Mouse (Mus musculus) liver, embryonic 14.5 days (tissue): ENCODE measurements around the gene Dpp6. TPM values are rescaled to one million over a fixed set of nuclear protein-coding genes. Genes with fewer than 3 reads are reported as not detected.

ENCODE experiments used
- ATAC-seq: fragments of 200-750 bp; cut with Nextera tagmentation; 2 replicates; pipeline ENCODE4 v1.8.0; 2017; ENCODE audit warnings: moderate number of reproducible peaks, mild to moderate bottlenecking, moderate library complexity; ENCODE audit not compliant: insufficient read depth
- DNase-seq, 3 experiments: peaks; one replicate each; pipeline ENCODE4 v3.0.0-alpha.2; 2012 to 2013; ENCODE audit warnings: low read depth in 3 of 3, low spot score in 3 of 3
- H3K27ac ChIP-seq: fragments of 300-500 bp; sonication (generic); 2 replicates; pipeline ENCODE4 v1.5.1; 2014; ENCODE audit warnings: moderate library complexity, mild to moderate bottlenecking, control low read depth, inconsistent platforms
- H3K27me3 ChIP-seq: fragments of 300-500 bp; sonication (generic); 2 replicates; pipeline ENCODE4 v1.6.1; 2014; ENCODE audit warnings: mild to moderate bottlenecking, low read length, moderate library complexity; ENCODE audit not compliant: control insufficient read depth, insufficient read depth
- H3K36me3 ChIP-seq: fragments of 300-500 bp; sonication (generic); replicated peaks from 2 replicates; pipeline ENCODE4 v1.6.1; 2014; ENCODE audit warnings: low read depth; ENCODE audit not compliant: control insufficient read depth, insufficient read depth
- H3K4me1 ChIP-seq, 2 experiments: fragments of 200-500 bp in 1 of 2; fragments of 300-500 bp in 1 of 2; sonication (generic) in 1 of 2; replicated peaks; 2 replicates each; pipeline ENCODE4 v1.6.1; 2012 to 2014; ENCODE audit warnings: antibody characterized with exemption in 1 of 2, inconsistent platforms in 1 of 2, low read length in 1 of 2; ENCODE audit not compliant: control insufficient read depth in 2 of 2, insufficient read depth in 2 of 2
- H3K4me2 ChIP-seq: fragments of 300-500 bp; sonication (generic); 2 replicates; pipeline ENCODE4 v1.6.1; 2014; ENCODE audit warnings: low read depth, mild to moderate bottlenecking, control low read depth, moderate library complexity
- H3K4me3 ChIP-seq, 2 experiments: fragments of 200-500 bp in 1 of 2; fragments of 300-500 bp in 1 of 2; sonication (generic) in 1 of 2; 2 replicates each; pipeline ENCODE4 v1.5.1; 2012 to 2014; ENCODE audit warnings: low read depth in 2 of 2, low read length in 2 of 2, mild to moderate bottlenecking in 2 of 2, control low read depth in 1 of 2, inconsistent platforms in 1 of 2, moderate library complexity in 1 of 2; ENCODE audit not compliant: insufficient read depth in 1 of 2
- H3K9ac ChIP-seq: fragments of 300-500 bp; sonication (generic); replicated peaks from 2 replicates; pipeline ENCODE4 v1.6.1; 2014; ENCODE audit warnings: mild to moderate bottlenecking, control low read depth, moderate library complexity
- H3K9me3 ChIP-seq: fragments of 300-500 bp; sonication (generic); 2 replicates; pipeline ENCODE4 v1.6.1; 2016; ENCODE audit warnings: low read length, mixed read lengths; ENCODE audit not compliant: control insufficient read depth
- CTCF ChIP-seq: IDR thresholded peaks from 2 replicates; pipeline ENCODE4 v1.5.1; 2016; ENCODE audit warnings: antibody characterized with exemption, low read depth, control low read depth
- EP300 ChIP-seq: IDR thresholded peaks from 2 replicates; pipeline ENCODE4 v1.6.1; 2016; ENCODE audit warnings: antibody characterized with exemption, low read depth
- WGBS: fragments of 180-500 bp; shearing (Covaris S2); extraction: QIAGEN DNeasy Blood & Tissue Kit; methylation state at CpG from one replicate; pipeline ENCODE4 v1.1.7; 2014; ENCODE audit not compliant: insufficient replicate concordance; 5-methylcytosine and 5-hydroxymethylcytosine counted together
- polyA plus RNA-seq, 2 experiments: library from polyadenylated mRNA; depleted of rRNA in 1 of 2; stranded (reverse) in 1 of 2; unstranded in 1 of 2; fragments of >200 nt; fragmentation: Nextera tagmentation in 1 of 2; extraction: Ambion mirVana in 1 of 2; gene quantifications; 2 replicates each; pipeline versions ENCODE4 v1.2.1 to v1.2.3; 2012 to 2014

Gene Dpp6
- polyA plus RNA-seq, 2 experiments = 0.30 to 0.48 TPM

DNA sequence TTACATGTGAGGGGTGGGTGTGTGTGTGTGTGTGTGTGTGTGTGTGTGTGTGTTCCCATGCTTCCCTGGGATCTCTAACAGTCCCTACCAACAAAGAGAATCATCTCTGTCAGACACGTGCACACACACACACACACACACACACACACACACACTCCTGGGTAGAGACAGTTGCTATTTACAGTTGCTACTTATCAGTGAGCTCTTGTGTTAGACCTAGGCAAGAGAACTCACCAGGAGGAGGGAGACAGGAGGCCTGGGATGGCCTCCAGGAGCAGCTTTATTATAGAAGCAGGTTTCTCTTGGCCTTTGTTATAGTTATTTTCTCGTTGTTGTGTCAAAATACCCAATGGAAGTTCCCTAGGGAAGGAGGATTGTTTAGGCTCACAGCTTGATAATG, 519.7 kb downstream of the Dpp6 start:
- ATAC-seq (no peak), DNase-seq (no peak)
- H3K4me3 ChIP-seq = no peak overlapping the region
- TF ChIP-seq EP300 = no peak
- TF ChIP-seq CTCF = no peak
- no peak overlapping the region for H3K9ac ChIP-seq
- H3K36me3 ChIP-seq = no peaks in the 10 kb centered on the region
- H3K27ac ChIP-seq = no peak overlapping the region
- H3K4me1 ChIP-seq = no peaks in the 10 kb centered on the region
- H3K27me3 ChIP-seq = no peaks in the 10 kb centered on the region
- WGBS = 54% methylated on average over 2 of the region's 2 CpGs
- H3K4me2 ChIP-seq = no peak overlapping the region
- no peaks in the 10 kb centered on the region for H3K9me3 ChIP-seq

DNA sequence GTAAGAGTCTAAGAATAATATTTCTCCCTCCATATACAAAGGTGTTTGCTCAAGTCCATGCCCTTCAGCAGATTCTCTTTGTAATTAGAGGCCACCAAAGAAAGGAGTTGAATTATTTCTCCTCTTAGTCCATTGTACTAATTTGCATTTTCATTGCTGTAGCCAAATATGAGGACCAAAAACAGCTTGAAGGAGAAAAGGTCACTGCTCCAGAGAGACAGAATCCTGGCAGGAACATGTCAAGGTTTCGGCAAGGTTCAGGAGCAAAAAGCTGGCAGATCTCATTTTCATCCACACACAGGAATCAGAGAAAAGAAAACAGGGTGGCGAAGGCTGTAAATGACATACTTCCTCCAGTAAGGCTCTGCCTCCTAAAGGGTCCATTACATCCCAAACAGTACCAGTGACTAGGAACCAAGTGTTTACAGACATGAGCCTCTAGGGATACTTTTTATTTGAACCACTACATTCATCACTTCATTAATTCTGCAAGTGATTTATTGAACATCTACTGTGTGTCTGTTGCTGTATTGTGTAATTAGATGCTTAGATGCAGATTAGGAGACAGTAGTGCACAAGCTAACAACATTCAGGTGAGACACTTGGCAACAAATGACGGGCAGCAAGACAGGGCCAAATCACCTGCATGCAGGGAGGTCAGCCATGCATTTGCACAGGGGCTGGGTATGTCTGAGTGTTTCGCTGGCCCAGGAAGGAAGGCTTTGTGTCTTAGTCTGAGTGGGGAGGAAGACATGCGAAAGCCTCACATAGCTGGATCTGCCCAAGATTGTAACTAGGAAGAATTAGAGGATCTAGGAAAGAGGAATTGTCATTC, 522.4 kb downstream of the Dpp6 start:
- no peaks in the 10 kb centered on the region for H3K9me3 ChIP-seq
- WGBS = 51% methylated on average over 5 of the region's 5 CpGs
- no peaks in the 10 kb centered on the region for H3K4me1 ChIP-seq
- H3K36me3 ChIP-seq = no peaks in the 10 kb centered on the region
- no peaks in the 10 kb centered on the region for H3K27me3 ChIP-seq
- H3K4me3 ChIP-seq = no peak overlapping the region
- TF ChIP-seq CTCF (no peak), EP300 (no peak)
- ATAC-seq = no peak
- H3K27ac ChIP-seq = no peak overlapping the region
- H3K4me2 ChIP-seq = no peak overlapping the region
- H3K9ac ChIP-seq = no peak overlapping the region
- no peak for DNase-seq

DNA sequence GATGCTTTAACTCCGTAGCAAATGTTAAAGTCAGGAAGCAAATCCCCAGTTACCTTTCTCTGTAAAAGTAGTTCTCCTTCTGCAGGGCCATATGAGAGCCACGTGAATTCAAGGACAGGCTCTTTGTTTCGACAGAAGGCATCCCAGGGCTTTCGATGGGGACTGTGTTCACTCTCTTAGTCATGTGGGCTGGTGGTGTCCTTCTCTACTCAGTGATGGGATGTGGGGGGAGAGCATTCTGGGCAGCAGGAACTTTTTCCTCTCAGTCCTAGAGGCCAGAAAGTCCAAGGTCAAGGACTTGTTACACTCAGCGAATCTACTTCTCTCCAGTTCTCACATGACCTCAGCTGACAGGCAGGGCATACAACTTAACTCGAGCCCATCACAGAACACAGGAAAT, 525.3 kb downstream of the Dpp6 start:
- H3K27ac ChIP-seq = no peak overlapping the region
- ATAC-seq = no peak
- no peak overlapping the region for H3K9ac ChIP-seq
- H3K9me3 ChIP-seq = no peaks in the 10 kb centered on the region
- TF ChIP-seq EP300 (no peak), CTCF (no peak)
- H3K27me3 ChIP-seq = no peaks in the 10 kb centered on the region
- H3K4me1 ChIP-seq = no peaks in the 10 kb centered on the region
- no peak overlapping the region for H3K4me3 ChIP-seq
- no peak overlapping the region for H3K4me2 ChIP-seq
- 41% methylated on average over 6 of the region's 6 CpGs for WGBS
- H3K36me3 ChIP-seq = no peaks in the 10 kb centered on the region
- DNase-seq = no peak

DNA sequence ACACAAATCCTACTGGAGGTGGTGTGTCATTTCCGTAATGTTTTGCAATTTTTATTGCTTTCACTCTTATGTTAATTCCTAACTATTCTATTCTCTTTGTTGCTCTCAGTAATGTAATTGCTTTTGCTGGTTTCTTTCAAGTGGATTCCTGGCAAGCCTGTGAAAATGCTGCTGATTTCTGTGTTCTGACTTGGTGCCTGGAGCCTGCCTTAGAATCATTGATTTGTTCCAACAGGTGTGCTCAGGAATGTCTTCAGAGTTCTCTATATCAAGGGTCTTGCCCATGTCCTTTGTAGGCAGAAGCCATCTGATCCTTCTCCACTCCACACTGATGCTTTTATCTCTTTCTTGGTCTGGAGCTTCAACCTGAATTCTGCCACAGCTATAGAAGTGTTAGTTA, 526.6 kb downstream of the Dpp6 start:
- no peaks in the 10 kb centered on the region for H3K36me3 ChIP-seq
- ATAC-seq = no peak

DNA sequence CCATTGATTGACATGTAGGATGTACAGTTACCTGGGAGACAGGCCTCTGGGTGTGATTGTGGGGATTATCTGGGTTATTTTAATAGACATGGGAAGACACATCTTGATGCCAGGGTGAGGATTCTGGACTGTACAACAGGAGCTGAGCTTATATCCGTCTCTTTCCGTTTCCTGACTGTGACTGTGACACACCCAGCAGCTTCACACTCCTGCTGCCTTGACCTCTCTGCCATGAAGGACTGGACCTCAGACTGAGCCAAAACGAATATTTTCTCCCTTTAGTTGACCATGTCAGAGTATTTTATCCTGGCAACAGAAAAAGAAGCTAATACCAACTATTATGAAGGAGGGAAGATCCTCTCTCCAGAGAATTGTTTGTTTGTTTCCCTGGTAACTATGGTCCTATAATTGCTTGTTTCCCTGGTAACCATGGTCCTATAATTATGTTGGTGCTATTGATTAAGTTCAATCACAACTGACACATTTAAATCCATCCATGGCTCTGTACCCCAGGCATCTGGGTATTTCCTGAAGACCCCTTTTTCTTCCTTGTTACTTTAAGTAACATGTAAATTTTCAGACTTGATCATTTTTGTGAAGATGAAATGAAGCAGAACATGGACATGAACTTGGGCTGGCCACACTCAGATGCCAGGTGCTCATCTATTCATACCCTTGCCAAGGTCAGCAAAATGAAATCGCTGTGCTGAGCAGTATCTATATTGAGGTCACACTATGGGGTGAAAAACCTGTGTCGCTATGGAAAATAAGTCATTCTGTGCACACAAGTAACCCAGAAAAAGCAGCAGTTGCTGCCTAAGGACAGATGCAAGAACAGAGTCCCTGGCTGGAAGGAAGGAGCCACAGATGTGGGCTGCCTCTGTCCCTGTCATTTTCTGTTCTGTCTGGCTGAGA, 531.4 kb downstream of the Dpp6 start:
- DNase-seq (no peak), ATAC-seq (no peak)
- H3K9ac ChIP-seq = no peak overlapping the region
- no peaks in the 10 kb centered on the region for H3K36me3 ChIP-seq
- H3K27me3 ChIP-seq = no peaks in the 10 kb centered on the region
- no peak for TF ChIP-seq CTCF
- TF ChIP-seq EP300 = no peak
- no peak overlapping the region for H3K27ac ChIP-seq
- no peak overlapping the region for H3K4me2 ChIP-seq
- 51% methylated on average over 5 of the region's 5 CpGs for WGBS
- no peak overlapping the region for H3K4me3 ChIP-seq
- no peaks in the 10 kb centered on the region for H3K9me3 ChIP-seq
- H3K4me1 ChIP-seq = no peaks in the 10 kb centered on the region

More for the DNA sequence above, 526.6 kb downstream of the Dpp6 start:
- no peak overlapping the region for H3K4me2 ChIP-seq
- DNase-seq = no peak
- no peak overlapping the region for H3K27ac ChIP-seq
- H3K4me3 ChIP-seq = no peak overlapping the region
- no peaks in the 10 kb centered on the region for H3K9me3 ChIP-seq
- TF ChIP-seq EP300 (no peak), CTCF (no peak)
- 48% methylated on average over 1 of the region's 1 CpGs for WGBS
- no peaks in the 10 kb centered on the region for H3K27me3 ChIP-seq
- H3K9ac ChIP-seq = no peak overlapping the region
- no peaks in the 10 kb centered on the region for H3K4me1 ChIP-seq
